Mouse (Mus musculus) kidney, adult 2 months (tissue): ENCODE results near the gene Efna4. TPM values are rescaled to one million over a fixed set of nuclear protein-coding genes. Genes with fewer than 3 reads are reported as not detected.

Source experiments
- DNase-seq: peaks from one replicate; pipeline ENCODE4 v3.0.0; 2021
- H3K27ac ChIP-seq: fragments of 200-500 bp; 2 replicates; pipeline ENCODE4 v1.5.1; 2012; ENCODE audit warnings: low read depth, low read length, control low read depth, inconsistent platforms; ENCODE audit not compliant: insufficient read depth
- H3K27me3 ChIP-seq: fragments of 200-500 bp; replicated peaks from 2 replicates; pipeline ENCODE4 v1.6.1; 2012; ENCODE audit warnings: mild to moderate bottlenecking, moderate library complexity, low read length, inconsistent platforms; ENCODE audit not compliant: control insufficient read depth, insufficient read depth
- H3K36me3 ChIP-seq: fragments of 200-500 bp; 2 replicates; pipeline ENCODE4 v1.6.1; 2012; ENCODE audit warnings: mild to moderate bottlenecking, moderate library complexity, low read length, inconsistent platforms; ENCODE audit not compliant: control insufficient read depth, insufficient read depth
- H3K4me1 ChIP-seq: fragments of 200-500 bp; 2 replicates; pipeline ENCODE4 v1.6.1; 2011; ENCODE audit warnings: low read length; ENCODE audit not compliant: control insufficient read depth, insufficient read depth
- H3K4me3 ChIP-seq: fragments of 200-500 bp; 2 replicates; pipeline ENCODE4 v1.5.1; 2011; ENCODE audit warnings: mild to moderate bottlenecking, low read depth, low read length, control low read depth; ENCODE audit not compliant: insufficient read depth
- CTCF ChIP-seq: fragments of 200-500 bp; conservative IDR thresholded peaks from 2 replicates; pipeline ENCODE4 v1.5.1; 2011; ENCODE audit warnings: low read depth, mild to moderate bottlenecking, control low read depth, low read length, moderate library complexity, mixed read lengths; ENCODE audit not compliant: insufficient read depth, insufficient read length
- POLR2A ChIP-seq: fragments of 200-500 bp; IDR thresholded peaks from one replicate; pipeline ENCODE4 v1.6.1; 2011; ENCODE audit warnings: low read depth, low read length, control low read depth
- WGBS: fragments of 180-500 bp; shearing (Covaris S2); methylation state at CpG from one replicate; pipeline ENCODE4 v1.1.7; 2018; 5-methylcytosine and 5-hydroxymethylcytosine counted together
- polyA plus RNA-seq: library from polyadenylated mRNA; depleted of rRNA; stranded (reverse); fragments of >200 nt; gene quantifications from 2 replicates; pipeline ENCODE4 v1.2.3, GENCODE M21; 2012

Efna4 gene
- polyA plus RNA-seq, 1 experiment = 8.2 TPM

GRCm38 (mm10) chr3:89300514-89300913 lies 37.3 kb downstream of the Efna4 start:
- H3K27me3 ChIP-seq = no peaks in the 10 kb centered on the region
- peaks cover 11% of the 10 kb centered on the region for H3K4me1 ChIP-seq
- 66% methylated on average over 2 of the region's 2 CpGs for WGBS
- no peaks in the 10 kb centered on the region for H3K36me3 ChIP-seq
- no peak overlapping the region for H3K4me3 ChIP-seq
- TF ChIP-seq POLR2A (no peak), CTCF (0 out of 2 replicates have a peak, but pooled peaks have one; percentile 4)
- H3K27ac ChIP-seq = peak overlapping the region; percentile 5; the same call in 1 of the 2 replicates
- DNase-seq = no peak

DNA sequence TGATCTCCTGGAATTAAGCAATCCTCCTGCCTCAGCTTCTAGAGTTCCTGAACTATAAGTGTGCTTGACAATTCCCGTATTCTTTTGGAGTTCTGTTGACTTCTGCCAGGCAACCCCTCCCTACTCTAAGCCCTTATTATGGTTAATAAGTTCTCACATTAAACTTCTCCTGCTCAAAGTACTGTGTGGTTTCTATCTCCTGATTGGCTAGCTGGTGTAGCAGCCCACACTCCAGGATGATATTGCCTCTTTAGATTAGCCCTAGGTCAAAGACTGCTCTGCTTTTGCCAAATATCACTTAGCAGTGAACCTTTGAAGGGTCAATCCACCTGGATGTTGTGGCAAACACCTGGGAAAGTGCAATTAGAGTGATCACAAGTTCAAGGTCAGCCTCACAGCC lies 37.8 kb downstream of the Efna4 start:
- peak; percentile 90 for DNase-seq
- Histone ChIP-seq H3K4me1 (peaks cover 6% of the 10 kb centered on the region), H3K36me3 (no peaks in the 10 kb centered on the region), H3K27me3 (no peaks in the 10 kb centered on the region), H3K27ac (0 out of 2 replicates have a peak overlapping the region, but pooled peaks have one; percentile 5), H3K4me3 (no peak overlapping the region)
- WGBS = 23% methylated on average over 1 of the region's 1 CpGs
- TF ChIP-seq CTCF (no peak), POLR2A (no peak)

DNA sequence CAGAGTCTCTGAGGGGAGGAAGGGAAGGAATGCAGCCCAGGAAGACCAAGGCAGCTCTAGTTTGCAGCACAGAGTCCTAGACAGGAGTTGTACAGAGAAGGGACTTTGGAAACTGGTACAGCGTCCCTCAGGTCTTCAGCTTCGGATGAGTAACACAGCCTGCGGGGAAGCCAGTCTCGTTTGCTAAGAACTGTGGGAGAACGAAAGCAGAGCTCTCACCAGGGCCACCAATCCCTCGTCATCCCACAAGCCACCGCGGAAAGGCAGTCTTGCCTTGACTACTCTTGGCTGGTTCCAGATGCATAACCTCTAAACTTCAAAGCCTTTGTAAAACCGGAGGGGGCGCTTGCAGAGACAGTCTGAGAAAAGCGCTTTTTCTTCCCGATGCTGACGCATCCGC lies 38.3 kb downstream of the Efna4 start:
- no peaks in the 10 kb centered on the region for H3K36me3 ChIP-seq
- no peak for TF ChIP-seq POLR2A
- peak; percentile 31; the same call in 1 of the 2 replicates for TF ChIP-seq CTCF
- WGBS = 2% methylated on average over 14 of the region's 14 CpGs
- peaks cover 3% of the 10 kb centered on the region; the same call in 1 of the 2 replicates for H3K4me1 ChIP-seq
- H3K27ac ChIP-seq = peak overlapping the region; percentile 7; the same call in 1 of the 2 replicates
- H3K27me3 ChIP-seq = no peaks in the 10 kb centered on the region
- H3K4me3 ChIP-seq = peak overlapping the region; percentile 24; the same call in 1 of the 2 replicates
- DNase-seq = peak; percentile 67

DNA sequence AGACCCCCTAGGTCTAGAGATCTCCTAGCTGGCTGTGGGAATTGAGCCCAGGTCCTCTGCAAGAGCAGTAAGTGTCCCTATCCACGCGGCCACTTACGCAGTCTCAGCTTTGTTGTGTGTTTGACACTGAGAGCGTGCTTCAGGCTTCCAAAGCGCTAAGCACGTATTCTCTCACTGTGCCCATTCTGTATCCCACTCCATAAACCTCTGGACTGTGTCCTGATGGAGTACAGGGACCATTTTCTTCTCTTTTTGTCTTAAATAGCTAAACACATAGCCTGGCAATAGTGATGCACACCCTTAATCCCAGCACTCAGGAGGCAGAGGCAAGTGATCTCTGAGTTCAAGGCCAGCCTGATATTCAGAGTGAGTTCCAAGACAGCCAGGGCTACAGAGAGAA lies 38.9 kb downstream of the Efna4 start:
- Histone ChIP-seq H3K27me3 (no peaks in the 10 kb centered on the region), H3K4me1 (peaks cover 3% of the 10 kb centered on the region; the same call in 1 of the 2 replicates), H3K27ac (no peak overlapping the region), H3K36me3 (no peaks in the 10 kb centered on the region), H3K4me3 (no peak overlapping the region)
- TF ChIP-seq POLR2A (no peak), CTCF (no peak)
- DNase-seq = no peak
- 92% methylated on average over 6 of the region's 6 CpGs for WGBS

DNA sequence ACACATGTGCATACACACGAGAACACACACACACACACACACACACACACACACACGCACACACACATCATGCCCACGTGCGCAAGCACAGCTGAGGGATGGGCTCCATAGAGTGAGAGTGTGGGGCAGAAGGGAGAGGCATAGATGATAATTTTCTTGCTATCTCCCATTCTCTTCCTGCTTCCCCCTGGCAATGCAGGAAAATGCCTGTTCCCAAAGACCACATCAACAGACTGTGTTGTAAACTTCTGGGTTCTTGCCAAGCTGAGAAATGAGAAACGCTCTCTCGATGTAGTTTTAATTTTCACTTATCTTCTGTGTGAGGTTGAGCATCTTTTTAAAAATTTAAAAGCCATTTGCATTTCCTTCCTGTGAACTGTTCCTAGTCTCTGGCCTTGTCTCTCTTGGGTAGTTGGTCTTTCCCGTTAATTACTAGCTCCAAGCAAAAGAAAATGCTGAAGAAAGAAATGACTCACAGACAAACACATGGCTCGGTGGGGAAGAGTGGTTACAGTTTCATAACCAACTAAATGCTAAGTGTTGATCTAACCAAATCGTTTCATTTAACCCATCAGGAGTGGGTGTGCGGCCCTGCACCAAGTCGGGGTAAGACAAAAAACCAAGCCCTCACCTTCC lies 40.9 kb downstream of the Efna4 start:
- WGBS = 81% methylated on average over 11 of the region's 11 CpGs
- no peak for TF ChIP-seq CTCF
- TF ChIP-seq POLR2A = no peak

DNA sequence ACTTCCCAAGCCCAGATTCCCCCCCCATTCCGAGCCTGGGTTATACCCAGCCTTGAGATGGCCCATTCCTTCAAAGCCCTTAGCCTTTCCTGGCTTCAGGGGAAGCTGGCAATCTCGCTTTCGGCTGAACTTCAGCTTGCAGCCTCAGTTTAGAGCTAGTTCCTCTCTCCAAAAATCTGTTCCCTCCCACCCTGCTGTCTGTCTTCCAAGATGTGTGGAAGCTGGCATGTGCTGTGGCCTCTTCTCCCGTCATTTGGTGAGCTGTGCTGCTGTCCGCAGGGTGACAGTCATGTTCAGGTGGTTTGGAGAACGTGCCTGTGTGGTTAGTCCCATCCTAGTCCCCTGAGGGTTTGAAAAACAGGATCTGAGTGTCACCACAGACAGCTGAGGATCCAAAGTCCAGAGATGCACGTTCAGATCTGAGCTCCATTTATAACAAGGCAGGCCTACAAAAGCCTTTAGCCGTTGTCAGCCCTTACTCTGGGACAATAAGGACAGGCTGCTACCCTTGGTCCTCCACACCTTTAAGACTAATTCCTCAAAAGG lies 42.1 kb downstream of the Efna4 start:
- H3K4me1 ChIP-seq = peaks cover 9% of the 10 kb centered on the region; the same call in 1 of the 2 replicates
- TF ChIP-seq CTCF (no peak), POLR2A (no peak)
- no peaks in the 10 kb centered on the region for H3K36me3 ChIP-seq
- H3K4me3 ChIP-seq = no peak overlapping the region
- 78% methylated on average over 8 of the region's 8 CpGs for WGBS
- H3K27ac ChIP-seq = no peak overlapping the region
- no peak for DNase-seq
- no peaks in the 10 kb centered on the region for H3K27me3 ChIP-seq

More for the DNA sequence above, 40.9 kb downstream of the Efna4 start:
- H3K27ac ChIP-seq = no peak overlapping the region
- H3K4me3 ChIP-seq = no peak overlapping the region
- no peaks in the 10 kb centered on the region for H3K36me3 ChIP-seq
- peaks cover 9% of the 10 kb centered on the region; the same call in 1 of the 2 replicates for H3K4me1 ChIP-seq
- no peaks in the 10 kb centered on the region for H3K27me3 ChIP-seq
- no peak for DNase-seq

DNA sequence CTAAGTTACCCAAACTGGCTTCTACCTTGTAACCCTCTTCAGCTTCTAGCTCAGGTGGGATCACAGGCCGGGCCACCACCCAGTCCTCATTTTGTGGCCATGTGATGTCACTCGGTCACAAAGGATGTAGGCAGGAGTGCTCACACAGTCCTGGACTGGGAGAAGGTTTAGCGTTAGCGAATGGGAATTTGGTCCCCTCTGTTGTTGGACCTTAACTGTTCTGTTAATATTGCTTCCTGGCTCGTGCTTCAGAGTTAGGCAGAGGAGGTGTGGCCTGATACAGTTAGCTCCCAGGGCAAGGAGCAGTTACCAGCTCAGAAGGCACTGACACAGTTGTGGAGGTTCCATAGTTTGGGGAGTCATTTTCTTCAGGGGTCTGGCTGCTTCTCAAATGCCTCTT lies 43.6 kb downstream of the Efna4 start:
- H3K36me3 ChIP-seq = no peaks in the 10 kb centered on the region
- no peak overlapping the region for H3K4me3 ChIP-seq
- H3K27ac ChIP-seq = peak overlapping the region; percentile 85
- peak; percentile 83 for DNase-seq
- no peaks in the 10 kb centered on the region for H3K27me3 ChIP-seq
- H3K4me1 ChIP-seq = peaks cover 9% of the 10 kb centered on the region; the same call in 1 of the 2 replicates
- WGBS = 56% methylated on average over 5 of the region's 5 CpGs
- TF ChIP-seq CTCF (no peak), POLR2A (no peak)
